Mouse (Mus musculus): Measurements from ENCODE around the gene Slc25a38. TPM values are rescaled to one million over a fixed set of nuclear protein-coding genes. Genes with fewer than 3 reads are reported as not detected.
A peak's percentile ranks its signal among the peaks of the same experiment; 100 is the strongest.

Gene Slc25a38
- total RNA-seq (2014; fragmentation: Nextera tagmentation), result 56.2 and 59.8 TPM in 2 replicates
- total RNA-seq (2017), result 39.1 and 44.2 TPM in 2 replicates
- polyA plus RNA-seq (2012), result 38.8 and 51.2 TPM in 2 replicates

DNA sequence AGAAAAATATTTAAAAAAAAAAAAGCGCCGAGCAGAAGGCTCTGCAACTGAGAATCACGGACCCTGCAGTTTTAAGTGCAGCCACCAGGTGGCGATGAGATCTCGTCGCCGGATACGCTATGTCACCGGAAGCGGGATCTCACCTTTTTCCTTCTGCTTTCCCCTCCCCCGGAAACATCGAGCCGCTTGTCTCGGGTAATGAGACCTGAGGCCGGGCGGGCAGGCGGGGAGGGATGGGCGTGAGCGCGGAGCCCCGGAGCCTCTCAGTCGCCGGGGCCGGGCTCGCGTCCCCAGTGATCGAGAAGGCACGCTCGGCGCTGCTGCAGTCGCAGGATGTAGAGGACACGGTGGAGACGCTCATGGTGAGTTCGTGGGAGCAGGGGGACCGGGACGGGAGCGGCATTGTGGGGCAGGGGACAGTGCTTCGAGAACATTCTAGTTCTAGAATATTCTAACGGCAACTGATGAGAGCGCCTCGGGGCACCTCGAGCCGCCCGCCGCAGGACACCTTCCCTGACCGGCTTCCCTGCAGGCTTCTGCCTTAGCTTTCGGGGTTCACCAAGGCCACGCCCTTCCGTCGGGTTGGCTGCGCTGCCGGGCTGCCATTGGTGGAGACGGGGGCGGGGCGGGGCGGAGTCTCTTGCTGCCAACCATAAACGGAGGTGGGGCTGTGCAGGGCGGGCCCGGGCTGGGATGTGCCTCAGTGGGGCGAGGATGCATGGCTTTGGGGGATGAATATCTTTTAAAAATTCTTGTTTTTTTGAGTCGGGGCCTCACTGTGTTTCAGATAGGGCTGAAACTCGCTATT, at the start of gene Slc25a38:
Gene Slc25a38 (plus strand): TSS at position 164 of the 808 bp plus-strand sequence.
- Histone ChIP-seq H3K9me3 (replicated peaks) (no peaks in the 10 kb centered on the region), H3K36me3 (replicated peaks) (peaks cover 18% of the 10 kb centered on the region), H3K4me1 (ENCODE audit: insufficient read depth, low read depth, low read length) (peaks cover 45% of the 10 kb centered on the region), H3K4me3 (ENCODE audit: low read depth, low read length) (peak within 1 kb of the TSS; percentile 85), H3K27me3 (ENCODE audit: insufficient read depth, low read length) (no peaks in the 10 kb centered on the region)
- DNase-seq (ENCODE audit: low spot score) (peak; percentile 90), ATAC-seq (ENCODE audit: extremely low read depth, insufficient number of reproducible peaks, low FRiP score, poor library complexity, severe bottlenecking) (peak; percentile 65)
- TF ChIP-seq GATA2 (IDR thresholded peaks at IDR 0.05; ENCODE audit: borderline replicate concordance, low read depth, low read length) (no peak), CTCF (IDR thresholded peaks at IDR 0.05; ENCODE audit: low read depth, low read length) (peak; percentile 57)

- no peak overlapping the region for H3K4me3 ChIP-seq (ENCODE audit: low read depth, low read length)
- H3K9me3 ChIP-seq (replicated peaks), result no peaks in the 10 kb centered on the region
- peaks cover 7% of the 10 kb centered on the region; the same call in 1 of the 2 replicates for H3K27me3 ChIP-seq (ENCODE audit: insufficient read depth, low read length)
- no peaks in the 10 kb centered on the region for H3K4me1 ChIP-seq (ENCODE audit: insufficient read depth, low read depth, low read length)
- ATAC-seq (ENCODE audit: extremely low read depth, insufficient number of reproducible peaks, low FRiP score, poor library complexity, severe bottlenecking), result no peak
- TF ChIP-seq POLR2AphosphoS5 (IDR thresholded peaks at IDR 0.05; ENCODE audit: insufficient replicate concordance, low read depth, low read length), result no peak
- H3K36me3 ChIP-seq (replicated peaks), result no peaks in the 10 kb centered on the region
- DNase-seq (ENCODE audit: low spot score), result no peak
These were observed 45.9 kb upstream of the Slc25a38 start for GRCm38 (mm10) chr9:120064317-120064716.

GRCm38 (mm10) chr9:120067609-120068008, 42.6 kb upstream of the Slc25a38 start:
- DNase-seq (ENCODE audit: low spot score) (no peak), ATAC-seq (ENCODE audit: extremely low read depth, insufficient number of reproducible peaks, low FRiP score, poor library complexity, severe bottlenecking) (no peak)
- Histone ChIP-seq H3K9me3 (replicated peaks) (no peaks in the 10 kb centered on the region), H3K4me3 (ENCODE audit: low read depth, low read length) (no peak overlapping the region), H3K27me3 (ENCODE audit: insufficient read depth, low read length) (peaks cover 15% of the 10 kb centered on the region), H3K4me1 (ENCODE audit: insufficient read depth, low read depth, low read length) (no peaks in the 10 kb centered on the region), H3K36me3 (replicated peaks) (no peaks in the 10 kb centered on the region)
- TF ChIP-seq GATA2 (IDR thresholded peaks at IDR 0.05; ENCODE audit: borderline replicate concordance, low read depth, low read length) (no peak), TAL1 (conservative IDR thresholded peaks at IDR 0.05; ENCODE audit: low read depth, low read length) (no peak), GATA1 (IDR thresholded peaks at IDR 0.05; ENCODE audit: borderline replicate concordance, low read length) (no peak), POLR2AphosphoS5 (IDR thresholded peaks at IDR 0.05; ENCODE audit: insufficient replicate concordance, low read depth, low read length) (no peak), CTCF (IDR thresholded peaks at IDR 0.05; ENCODE audit: low read depth, low read length) (no peak)

GRCm38 (mm10) chr9:120068047-120068446, 42.1 kb upstream of the Slc25a38 start:
- ATAC-seq (ENCODE audit: extremely low read depth, insufficient number of reproducible peaks, low FRiP score, poor library complexity, severe bottlenecking) (no peak), DNase-seq (ENCODE audit: low spot score) (no peak)
- Histone ChIP-seq H3K4me3 (ENCODE audit: low read depth, low read length) (no peak overlapping the region), H3K9me3 (replicated peaks) (no peaks in the 10 kb centered on the region), H3K36me3 (replicated peaks) (no peaks in the 10 kb centered on the region), H3K27me3 (ENCODE audit: insufficient read depth, low read length) (peaks cover 18% of the 10 kb centered on the region), H3K4me1 (ENCODE audit: insufficient read depth, low read depth, low read length) (no peaks in the 10 kb centered on the region)
- no peak for TF ChIP-seq GATA2 (IDR thresholded peaks at IDR 0.05; ENCODE audit: borderline replicate concordance, low read depth, low read length)

DNA sequence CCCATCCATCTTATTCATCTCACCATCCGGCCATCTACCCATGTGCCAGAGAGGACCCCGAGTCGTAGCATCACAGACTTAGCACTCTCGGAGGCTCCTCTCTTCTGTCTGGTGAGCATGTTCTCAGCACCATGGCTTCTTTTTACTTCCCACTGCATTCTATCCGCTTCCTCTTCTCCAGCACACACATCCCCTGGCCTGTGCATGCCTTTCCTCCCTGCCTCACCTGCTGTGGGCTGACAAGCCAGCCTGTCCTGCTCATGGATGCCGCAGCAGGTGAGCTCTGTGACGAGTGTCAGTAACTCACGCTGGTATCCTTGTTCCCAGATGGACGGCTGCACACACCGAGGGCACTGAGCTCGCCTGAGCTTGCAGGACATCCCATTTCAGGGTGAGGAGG, 40.4 kb upstream of the Slc25a38 start, which contains the start of gene Cx3cr1:
Gene Cx3cr1 (minus strand): TSS at position 101 of the 400 bp plus-strand sequence.
- Histone ChIP-seq H3K4me1 (ENCODE audit: insufficient read depth, low read depth, low read length) (no peaks in the 10 kb centered on the region), H3K9me3 (replicated peaks) (no peaks in the 10 kb centered on the region), H3K27me3 (ENCODE audit: insufficient read depth, low read length) (peaks cover 18% of the 10 kb centered on the region), H3K36me3 (replicated peaks) (no peaks in the 10 kb centered on the region), H3K4me3 (ENCODE audit: low read depth, low read length) (no peak within 1 kb of the TSS)
- DNase-seq (ENCODE audit: low spot score) (no peak), ATAC-seq (ENCODE audit: extremely low read depth, insufficient number of reproducible peaks, low FRiP score, poor library complexity, severe bottlenecking) (no peak)
- TF ChIP-seq POLR2AphosphoS5 (IDR thresholded peaks at IDR 0.05; ENCODE audit: insufficient replicate concordance, low read depth, low read length) (no peak), GATA2 (IDR thresholded peaks at IDR 0.05; ENCODE audit: borderline replicate concordance, low read depth, low read length) (no peak), CTCF (IDR thresholded peaks at IDR 0.05; ENCODE audit: low read depth, low read length) (no peak), GATA1 (IDR thresholded peaks at IDR 0.05; ENCODE audit: borderline replicate concordance, low read length) (no peak), TAL1 (conservative IDR thresholded peaks at IDR 0.05; ENCODE audit: low read depth, low read length) (no peak)

GRCm38 (mm10) chr9:120071251-120071650, 38.9 kb upstream of the Slc25a38 start:
- peaks cover 16% of the 10 kb centered on the region for H3K27me3 ChIP-seq (ENCODE audit: insufficient read depth, low read length)
- no peaks in the 10 kb centered on the region for H3K4me1 ChIP-seq (ENCODE audit: insufficient read depth, low read depth, low read length)
- ATAC-seq (ENCODE audit: extremely low read depth, insufficient number of reproducible peaks, low FRiP score, poor library complexity, severe bottlenecking) (no peak), DNase-seq (ENCODE audit: low spot score) (no peak)
- no peak overlapping the region for H3K4me3 ChIP-seq (ENCODE audit: low read depth, low read length)
- no peaks in the 10 kb centered on the region for H3K36me3 ChIP-seq (replicated peaks)
- TF ChIP-seq TAL1 (conservative IDR thresholded peaks at IDR 0.05; ENCODE audit: low read depth, low read length) (no peak), GATA2 (IDR thresholded peaks at IDR 0.05; ENCODE audit: borderline replicate concordance, low read depth, low read length) (no peak), CTCF (IDR thresholded peaks at IDR 0.05; ENCODE audit: low read depth, low read length) (no peak), POLR2AphosphoS5 (IDR thresholded peaks at IDR 0.05; ENCODE audit: insufficient replicate concordance, low read depth, low read length) (no peak), GATA1 (IDR thresholded peaks at IDR 0.05; ENCODE audit: borderline replicate concordance, low read length) (no peak)
- H3K9me3 ChIP-seq (replicated peaks), result no peaks in the 10 kb centered on the region

Data from G1E (cell line).